Mouse (Mus musculus) gastrocnemius, postnatal 14 days (tissue): ENCODE results near the gene Egln3. TPM values are rescaled to one million over a fixed set of nuclear protein-coding genes. Genes with fewer than 3 reads are reported as not detected.

Source experiments
- DNase-seq: peaks from one replicate; pipeline ENCODE4 v3.0.0; 2021; ENCODE audit warnings: mixed read lengths
- intact Hi-C: fragments of 180-260 bp; cut with DNase I; formaldehyde crosslinking; loops from one replicate; pipeline ENCODE4 v1.15.1; 2025; ENCODE audit warnings: low total_unique reads
- total RNA-seq, 2 experiments: library from RNA; stranded (reverse); gene quantifications; 2 replicates each; pipeline ENCODE4 v1.2.3; 2021

Gene Egln3
- total RNA-seq, 2 experiments from 2014 or later = 14.0 to 14.1 TPM

DNA sequence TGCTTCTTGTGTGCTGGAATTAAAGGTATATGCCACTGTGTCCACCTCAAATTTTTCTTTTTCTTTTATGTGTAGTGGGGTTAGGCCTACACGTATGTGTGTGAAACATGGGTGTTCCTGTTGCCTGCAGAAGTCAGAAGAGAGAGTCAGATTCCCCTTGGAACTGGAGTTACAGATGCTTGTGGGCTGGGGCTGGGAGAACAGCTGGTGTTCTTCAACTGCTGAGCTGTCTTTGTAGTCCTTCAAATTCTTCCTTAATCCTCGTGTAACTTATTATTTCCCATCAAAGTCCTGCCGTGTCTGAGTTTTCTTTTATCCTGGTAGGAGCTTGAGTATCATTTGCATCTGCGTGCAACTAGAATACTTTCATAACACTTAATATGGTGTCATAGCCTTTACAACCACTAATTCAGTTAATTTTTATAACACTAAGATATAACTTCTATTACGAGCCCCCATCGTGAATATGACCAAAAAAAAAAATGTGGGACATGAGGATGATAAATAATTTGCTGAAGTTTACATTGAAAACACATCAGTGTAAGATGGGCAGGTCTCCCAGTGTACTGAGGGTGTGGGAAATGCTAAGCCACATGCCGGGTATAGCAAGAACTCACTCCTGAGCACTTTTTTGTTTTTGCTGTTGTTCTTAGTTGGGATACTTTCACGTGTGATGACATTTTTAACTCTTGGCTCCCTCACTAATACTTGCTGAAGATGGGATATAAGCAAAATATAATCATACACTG is 4.9 kb upstream of the Egln3 start:
- DNase-seq = no peak
- intact Hi-C loops = loop anchor here (5.0 kb wide), 1 partner anchor 34 kb away; no protein-coding TSS in a partner anchor

DNA sequence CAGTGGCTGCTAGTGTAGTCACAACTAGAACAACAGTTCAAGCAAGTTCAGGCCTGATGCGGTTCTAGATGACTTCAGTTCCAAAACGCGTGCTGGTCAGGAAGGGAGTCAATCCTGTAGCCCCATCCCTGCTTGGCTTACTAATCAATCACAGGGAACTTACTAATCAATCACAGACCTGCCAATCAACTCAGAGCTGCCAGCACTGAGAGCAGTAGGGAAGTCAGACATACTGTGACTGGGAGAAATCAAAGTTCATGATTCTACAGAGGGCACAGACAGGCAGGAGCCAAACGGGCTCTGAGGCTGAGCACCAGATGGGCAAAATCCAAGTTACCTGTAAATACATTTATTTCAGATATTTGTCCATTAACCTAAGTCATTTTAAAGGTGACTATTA is 2.1 kb upstream of the Egln3 start:
- intact Hi-C loops = loop anchor here (5.0 kb wide), 1 partner anchor 37 kb away; no protein-coding TSS in a partner anchor
- DNase-seq = no peak

DNA sequence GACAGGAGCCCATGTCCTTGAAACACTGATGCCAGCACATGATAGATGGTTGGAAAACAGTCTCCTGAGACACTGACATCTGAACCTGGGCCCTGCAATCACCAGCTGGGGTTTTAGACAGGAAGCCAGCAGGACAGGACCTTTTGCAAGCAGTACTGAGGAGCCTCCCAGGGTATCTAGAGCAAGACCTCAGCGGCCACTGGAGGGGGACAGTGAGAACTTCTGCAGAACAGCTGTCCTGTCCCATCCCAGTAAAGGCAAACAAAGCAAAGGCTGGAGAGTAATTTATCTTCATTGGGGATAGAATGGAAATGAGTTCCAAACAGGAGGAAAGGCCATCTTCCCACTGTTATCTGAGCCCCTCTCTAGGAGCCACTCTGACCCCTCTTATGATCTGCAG is 1.5 kb upstream of the Egln3 start:
- intact Hi-C loops = loop anchor here (5.0 kb wide), 1 partner anchor 37 kb away; no protein-coding TSS in a partner anchor

DNA sequence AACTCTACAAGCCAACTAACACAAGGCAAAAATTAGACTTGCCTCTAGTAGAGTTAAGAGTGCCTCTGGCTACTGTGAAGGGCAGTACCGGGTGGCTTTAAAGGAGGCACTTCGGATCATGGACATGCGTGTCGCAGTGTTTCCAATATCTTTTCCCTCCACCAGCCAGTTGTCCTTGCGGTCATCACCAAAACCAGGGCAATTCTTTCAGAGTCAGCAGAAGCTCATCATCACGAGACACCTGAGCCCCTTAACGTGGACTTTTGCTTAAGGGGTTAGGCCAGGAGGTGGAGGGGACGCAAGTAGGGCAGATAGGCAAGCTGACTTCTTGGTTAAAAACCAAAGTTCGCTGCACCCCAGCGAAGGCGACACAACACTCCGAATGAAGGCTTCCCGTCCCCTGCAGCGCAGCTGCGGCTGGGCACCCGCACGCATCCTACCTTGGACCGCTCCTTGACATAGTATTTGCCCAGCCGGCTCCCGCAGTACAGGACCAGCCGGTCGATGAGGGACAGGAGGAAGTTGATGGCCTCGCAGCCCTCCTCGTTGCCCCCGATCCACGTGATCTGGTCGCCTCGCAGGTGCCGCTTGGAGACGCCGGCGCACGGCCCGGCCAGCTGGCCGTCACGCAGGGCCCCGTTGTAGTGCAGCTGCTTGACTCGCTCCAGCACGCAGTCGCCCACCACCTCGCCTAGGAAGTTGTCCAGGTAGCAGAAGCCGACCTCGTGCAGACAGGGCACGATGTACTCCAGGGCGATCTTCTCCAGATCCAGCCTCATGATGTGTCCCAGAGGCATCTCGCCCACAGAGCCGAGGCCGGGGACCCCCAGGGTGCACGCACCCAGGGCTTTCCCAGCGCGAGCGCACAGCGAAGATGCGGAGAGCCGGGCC is 650 bp downstream of the Egln3 start:
- intact Hi-C loops = no loop called here
- peak; percentile 28 for DNase-seq

More for the DNA sequence above, 1.5 kb upstream of the Egln3 start:
- DNase-seq = peak; percentile 64

DNA sequence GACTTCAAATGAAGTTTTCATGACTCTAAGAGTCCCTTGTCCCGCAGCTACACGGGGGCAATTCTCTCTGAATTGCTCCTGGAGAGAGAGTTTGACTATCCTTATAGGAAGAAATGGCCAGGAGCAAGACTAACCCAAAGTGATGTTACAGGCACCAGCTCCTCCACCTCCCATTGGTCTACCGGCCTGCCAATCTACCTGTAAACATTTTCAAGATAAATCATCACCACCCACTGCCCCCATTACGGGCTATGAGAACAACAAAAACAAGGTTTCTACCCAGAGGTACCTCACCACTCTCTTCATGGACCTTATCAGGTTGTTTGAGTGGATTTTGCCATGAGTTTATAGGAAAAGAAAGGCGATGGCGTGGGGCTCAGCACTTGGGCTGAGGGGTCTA is 1.4 kb downstream of the Egln3 start:
- no peak for DNase-seq
- intact Hi-C loops = no loop called here

DNA sequence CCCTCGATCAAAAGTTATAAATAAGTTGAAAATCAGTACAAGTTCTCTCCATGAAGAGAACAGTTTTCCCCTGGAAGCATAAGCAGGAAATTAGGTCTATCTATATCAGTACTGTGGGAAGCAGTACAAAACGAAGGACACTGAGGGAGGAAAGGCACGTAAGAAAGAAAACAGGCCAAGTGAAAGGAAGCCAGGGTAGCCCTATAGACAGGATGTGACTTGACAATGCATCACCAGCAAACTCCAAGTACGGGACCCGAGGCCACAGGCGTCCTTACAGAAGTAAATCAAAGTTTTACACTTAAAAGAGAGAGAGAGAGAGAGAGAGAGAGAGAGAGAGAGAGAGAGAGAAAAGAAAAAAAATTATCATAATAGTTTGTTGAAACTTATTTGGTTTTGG is 2.8 kb downstream of the Egln3 start:
- intact Hi-C loops = no loop called here
- no peak for DNase-seq

DNA sequence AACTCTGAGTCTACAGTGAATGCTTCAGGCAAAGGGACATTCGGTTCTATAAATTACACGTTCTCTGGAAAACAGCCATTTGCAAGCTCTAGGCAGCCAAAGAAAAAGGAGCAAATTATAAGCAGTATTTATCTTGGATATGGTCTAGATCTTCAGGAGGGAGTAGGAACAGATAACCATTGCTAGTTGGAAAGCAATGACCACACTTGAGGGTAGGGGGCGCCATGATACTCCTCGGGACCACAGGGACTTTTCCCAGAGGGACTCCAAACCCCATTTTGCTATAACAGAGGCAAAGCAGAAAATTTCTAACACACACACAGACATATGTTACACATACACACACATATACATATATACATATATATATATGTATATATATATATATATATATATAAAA is 3.5 kb downstream of the Egln3 start:
- intact Hi-C loops = no loop called here

DNA sequence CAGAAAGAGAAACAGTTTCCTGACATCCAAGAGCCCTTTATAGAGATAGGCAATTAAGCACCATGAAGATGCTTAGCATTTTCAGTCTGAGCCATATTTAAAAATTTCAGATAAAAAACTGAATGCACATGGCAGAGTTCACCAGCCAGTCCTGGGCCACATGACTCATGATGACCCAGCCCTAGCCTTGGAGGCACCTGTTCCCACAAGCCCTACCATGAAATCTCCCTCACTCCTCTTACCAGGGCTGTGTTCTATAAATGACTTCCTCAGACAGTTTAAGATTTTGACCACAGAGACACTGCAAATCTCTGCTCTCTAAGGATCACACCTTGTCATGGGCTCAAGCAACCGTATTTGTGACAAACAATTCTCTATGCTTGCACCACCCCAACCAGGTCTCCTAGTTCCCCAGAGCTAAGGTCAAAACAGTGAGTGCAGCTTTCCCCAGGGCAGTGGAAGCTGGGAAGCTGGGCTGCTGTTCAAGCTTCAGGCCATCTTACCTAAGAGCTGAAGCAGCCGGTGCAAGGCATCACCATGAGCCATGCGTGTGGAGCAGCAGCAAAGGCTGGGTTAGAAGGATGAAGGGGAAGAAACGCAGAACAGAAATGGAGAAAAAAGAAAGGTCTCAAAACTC is 5.3 kb downstream of the Egln3 start:
- DNase-seq = no peak
- intact Hi-C loops = loop anchor here (10.0 kb wide), 1 partner anchor 94 kb away; no protein-coding TSS in a partner anchor

More for the DNA sequence above, 3.5 kb downstream of the Egln3 start:
- no peak for DNase-seq

DNA sequence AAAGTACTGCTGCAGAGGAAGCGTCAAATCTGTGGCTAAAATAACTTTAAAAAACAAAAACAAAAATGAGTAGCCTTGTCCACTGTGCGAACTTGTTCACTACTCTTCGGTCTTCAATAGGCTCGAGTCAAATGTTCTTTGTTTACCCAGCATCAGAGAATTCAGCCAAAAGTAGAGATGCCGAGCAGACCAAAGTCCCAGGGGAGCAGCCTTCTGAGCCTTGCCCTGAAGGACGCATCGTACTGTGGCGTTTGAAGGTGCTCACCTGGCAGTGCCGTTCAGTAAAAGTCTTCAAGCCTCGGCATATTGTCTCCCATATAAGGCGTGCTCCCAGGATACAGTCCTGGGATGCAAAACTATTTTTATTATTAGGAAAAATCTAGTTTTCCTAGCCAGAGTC is 5.8 kb downstream of the Egln3 start:
- no peak for DNase-seq
- intact Hi-C loops = loop anchor here (10.0 kb wide), 1 partner anchor 93 kb away; no protein-coding TSS in a partner anchor

DNA sequence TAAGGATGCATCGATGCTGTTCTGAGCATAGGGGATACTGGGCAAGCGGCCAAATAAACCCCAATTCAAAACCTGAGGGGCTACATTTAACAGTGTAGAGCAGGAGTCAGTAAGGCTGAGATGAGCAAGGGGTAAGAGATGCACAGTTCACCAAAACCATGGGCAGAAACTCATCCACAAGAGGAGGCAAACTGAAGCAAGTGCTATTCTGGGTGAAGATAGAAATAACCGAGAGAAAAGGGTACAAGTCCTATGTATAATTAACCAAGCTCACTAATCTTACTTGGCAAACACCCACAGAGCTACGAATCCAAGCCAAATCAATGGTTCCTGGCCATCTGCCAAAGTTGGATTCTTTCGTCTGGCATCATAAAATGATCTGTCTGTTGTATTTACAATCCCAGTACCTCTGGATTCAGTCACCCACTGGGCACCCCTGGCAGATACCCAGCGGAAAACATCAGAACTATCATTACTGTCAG is 6.3 kb downstream of the Egln3 start:
- DNase-seq = no peak
- intact Hi-C loops = loop anchor here (10.0 kb wide), 1 partner anchor 93 kb away; no protein-coding TSS in a partner anchor

DNA sequence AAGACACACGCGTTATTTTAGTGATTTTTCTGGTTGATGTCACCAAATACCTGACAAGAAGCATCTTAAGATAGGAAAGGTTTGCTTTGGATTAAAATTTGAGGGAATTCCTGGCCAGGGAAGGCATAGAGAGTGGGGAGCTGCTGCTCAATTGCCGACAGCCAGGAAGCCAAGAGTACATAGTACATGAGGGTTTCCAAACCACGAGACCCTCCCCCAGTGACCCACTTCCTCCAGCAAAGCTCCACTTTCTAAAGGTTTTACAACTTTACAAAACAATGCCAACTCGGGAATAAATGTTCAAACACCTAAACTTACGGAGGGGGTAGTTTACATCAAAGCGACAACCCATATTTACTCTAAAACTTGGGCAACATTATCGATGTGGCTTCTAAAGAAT is 6.8 kb downstream of the Egln3 start:
- intact Hi-C loops = loop anchor here (10.0 kb wide), 1 partner anchor 92 kb away; no protein-coding TSS in a partner anchor

DNA sequence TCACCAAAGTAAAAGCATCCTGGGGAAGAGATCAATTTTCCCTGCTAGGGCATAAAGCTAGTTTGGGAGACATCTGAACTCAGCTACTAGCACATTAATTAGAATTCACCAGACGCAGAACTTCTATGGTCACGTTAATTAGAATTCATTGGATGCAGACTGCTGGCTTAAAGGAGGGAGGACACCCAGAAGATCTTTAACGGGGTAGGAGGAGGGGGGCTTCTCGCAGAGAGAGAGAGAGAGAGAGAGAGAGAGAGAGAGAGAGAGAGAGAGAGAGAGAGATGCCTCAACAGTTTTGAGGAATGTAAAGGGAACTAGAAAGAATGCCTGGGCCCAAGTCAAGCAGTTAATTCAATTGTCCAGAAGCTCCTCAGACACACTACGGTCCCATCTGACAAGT is 9.5 kb downstream of the Egln3 start:
- intact Hi-C loops = loop anchor here (10.0 kb wide), 1 partner anchor 89 kb away; no protein-coding TSS in a partner anchor
- no peak for DNase-seq

More for the DNA sequence above, 6.8 kb downstream of the Egln3 start:
- DNase-seq = no peak

DNA sequence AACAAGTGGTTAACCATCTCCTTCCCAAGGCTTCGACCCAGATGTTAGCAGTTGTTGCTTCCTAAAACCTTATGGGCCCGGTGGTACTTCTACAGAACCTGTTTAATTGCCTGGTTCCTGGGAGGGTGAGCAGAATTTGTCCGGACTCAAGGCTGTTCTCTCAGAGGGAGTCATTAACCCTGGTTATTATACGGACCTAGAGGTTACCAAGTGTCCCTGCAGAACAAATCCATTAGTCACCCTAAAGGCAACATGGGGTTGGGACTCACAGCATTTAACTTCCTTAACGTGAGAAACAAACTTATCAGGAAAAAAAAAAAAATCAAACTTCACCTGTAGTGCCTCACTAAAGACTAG is 11.4 kb downstream of the Egln3 start:
- intact Hi-C loops = loop anchor here (10.0 kb wide), 1 partner anchor 87 kb away; no protein-coding TSS in a partner anchor
- DNase-seq = no peak

DNA sequence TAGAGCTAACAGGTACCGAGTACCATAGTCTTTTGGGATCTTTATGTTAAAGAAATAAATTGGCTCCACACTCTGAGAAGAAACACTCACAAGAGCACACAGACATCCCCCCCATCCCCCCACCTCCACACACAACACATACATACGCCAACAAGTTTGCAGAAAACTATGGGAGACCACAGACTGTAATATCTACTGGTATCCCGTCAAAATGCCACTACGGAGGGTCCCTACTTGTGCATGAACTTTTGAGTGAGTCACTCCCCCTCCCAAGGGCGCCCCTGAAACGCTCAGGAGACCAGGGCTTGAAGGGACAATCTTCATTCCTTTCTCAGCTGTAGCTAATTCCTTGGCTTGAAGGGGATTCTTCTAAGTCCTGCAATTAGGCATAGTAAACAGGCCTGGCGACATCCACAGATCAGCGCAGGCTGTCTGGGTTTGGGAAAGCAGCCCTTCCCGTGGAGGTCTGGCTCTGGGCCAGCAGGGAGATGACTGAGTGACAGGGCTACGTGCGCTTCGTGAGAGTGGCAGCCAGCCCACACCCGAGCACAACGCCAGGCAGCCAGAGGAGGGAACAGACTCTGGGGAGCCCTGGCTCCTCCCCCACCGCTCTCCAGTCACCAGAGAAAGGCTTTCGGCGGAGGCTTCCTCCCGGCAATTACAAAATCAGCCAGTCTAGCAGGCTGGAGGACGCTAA is 11.9 kb downstream of the Egln3 start:
- DNase-seq = peak; percentile 88
- intact Hi-C loops = loop anchor here (10.0 kb wide), 1 partner anchor 87 kb away; no protein-coding TSS in a partner anchor

DNA sequence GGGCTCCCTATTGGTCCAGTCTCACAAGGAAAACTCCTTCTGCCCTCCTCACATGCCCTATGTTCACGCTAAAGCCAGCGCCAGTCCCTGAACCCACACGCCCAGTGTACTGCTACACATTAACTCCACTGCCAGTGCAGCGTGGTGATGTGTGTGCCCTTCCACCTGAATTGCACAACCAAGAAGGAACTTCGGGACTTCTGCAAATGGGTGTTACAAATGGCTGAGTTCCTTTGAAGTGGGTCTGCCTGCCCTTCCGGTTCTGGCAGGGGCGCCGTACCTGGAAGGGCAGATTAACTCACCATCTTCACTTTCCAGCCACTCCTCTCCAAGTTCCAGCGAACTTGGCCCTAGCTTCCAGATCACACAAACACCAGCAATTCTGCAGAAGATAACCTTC is 12.5 kb downstream of the Egln3 start:
- intact Hi-C loops = loop anchor here (10.0 kb wide), 1 partner anchor 86 kb away; no protein-coding TSS in a partner anchor
- DNase-seq = no peak

DNA sequence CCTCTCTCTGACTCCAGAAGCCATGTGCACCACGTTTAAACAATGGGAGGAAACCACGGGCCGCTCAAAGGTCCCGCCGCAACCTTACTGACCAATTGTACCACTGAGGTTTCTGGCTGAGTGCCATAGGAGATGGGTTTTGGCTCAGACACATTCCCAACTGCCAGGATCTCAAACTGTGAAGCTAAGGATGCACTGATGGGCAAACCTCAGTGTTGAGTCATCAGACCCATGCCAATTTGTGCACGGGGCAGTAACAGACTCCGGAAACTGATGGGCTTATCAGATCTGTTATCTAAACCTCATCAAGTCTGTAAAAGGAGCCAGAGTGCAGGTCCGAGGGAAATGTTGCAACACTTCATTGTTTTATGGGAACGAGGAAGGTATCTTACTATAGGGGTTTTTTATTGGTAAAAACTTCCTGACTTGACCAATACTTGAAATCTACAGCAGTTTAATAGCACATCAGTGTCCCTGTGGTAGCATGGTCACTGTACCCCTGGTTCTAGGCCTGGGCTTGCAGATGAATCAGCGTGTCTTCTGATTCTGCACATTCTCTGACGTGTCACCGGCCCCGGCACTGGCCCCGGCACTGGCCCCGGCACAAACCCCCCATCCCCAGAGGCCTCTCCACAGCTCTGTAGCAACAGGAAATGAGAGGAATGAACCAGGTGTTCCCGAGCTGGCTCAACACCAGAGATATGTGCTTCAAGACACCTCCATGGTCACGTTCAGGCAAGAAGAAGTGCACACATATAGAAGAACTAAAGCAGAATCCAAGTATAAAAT is 15.7 kb downstream of the Egln3 start:
- DNase-seq = peak; percentile 24
- intact Hi-C loops = no loop called here

DNA sequence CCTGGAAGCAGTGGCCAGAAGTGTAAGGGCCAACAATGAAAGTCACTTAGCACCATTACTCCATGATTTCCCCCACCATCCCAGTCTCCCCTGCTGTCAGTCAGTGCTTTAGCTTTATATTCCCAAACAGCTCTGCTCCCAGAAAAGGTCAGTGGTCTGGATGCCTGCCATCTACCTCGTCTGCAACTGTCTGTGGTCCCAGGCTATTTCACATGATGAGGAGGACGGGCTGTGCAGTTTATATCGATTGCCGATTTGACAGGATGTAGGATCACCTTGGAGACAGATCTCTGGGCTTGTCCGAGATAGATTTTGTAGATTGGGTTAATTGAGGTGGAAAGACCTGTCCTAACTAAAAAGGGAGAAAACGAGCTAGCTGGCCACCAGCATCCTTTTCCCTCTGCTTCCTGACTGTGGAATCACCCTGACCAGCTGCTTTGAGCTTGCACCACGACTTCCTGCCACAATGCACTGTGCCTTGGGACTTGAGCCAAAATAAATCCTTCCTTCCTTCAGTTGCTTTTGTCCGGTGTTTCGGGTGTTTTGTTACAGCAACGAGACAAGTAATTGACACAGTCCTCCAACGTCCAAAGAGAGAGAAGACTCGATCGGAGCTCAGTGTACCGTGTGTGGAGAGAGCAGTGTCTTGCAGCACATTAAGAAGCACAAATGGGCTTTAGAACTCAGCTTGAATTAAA is 16.6 kb downstream of the Egln3 start:
- intact Hi-C loops = no loop called here

DNA sequence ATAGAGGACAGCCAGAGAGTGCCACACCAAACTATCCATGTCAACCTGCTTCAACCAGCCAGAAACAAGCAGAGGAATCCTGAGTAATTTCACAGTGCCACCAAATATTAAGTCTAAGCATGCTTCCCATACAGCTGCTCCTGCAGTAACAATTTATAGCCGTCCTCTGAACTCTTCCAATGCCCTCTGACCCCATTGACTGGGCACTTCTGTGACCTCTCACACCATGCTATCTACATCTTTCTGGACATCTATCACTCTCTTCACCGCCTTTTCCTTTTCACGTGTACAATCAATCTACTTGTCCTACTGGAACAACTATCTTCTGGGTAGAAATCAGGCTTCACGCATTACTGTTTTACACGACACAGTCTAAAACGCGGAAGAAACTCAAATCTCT is 19.4 kb downstream of the Egln3 start:
- DNase-seq = no peak
- intact Hi-C loops = no loop called here

More for the DNA sequence above, 16.6 kb downstream of the Egln3 start:
- DNase-seq = no peak
